Mouse (Mus musculus): Measurements from ENCODE around the gene Actrt3.

DNA sequence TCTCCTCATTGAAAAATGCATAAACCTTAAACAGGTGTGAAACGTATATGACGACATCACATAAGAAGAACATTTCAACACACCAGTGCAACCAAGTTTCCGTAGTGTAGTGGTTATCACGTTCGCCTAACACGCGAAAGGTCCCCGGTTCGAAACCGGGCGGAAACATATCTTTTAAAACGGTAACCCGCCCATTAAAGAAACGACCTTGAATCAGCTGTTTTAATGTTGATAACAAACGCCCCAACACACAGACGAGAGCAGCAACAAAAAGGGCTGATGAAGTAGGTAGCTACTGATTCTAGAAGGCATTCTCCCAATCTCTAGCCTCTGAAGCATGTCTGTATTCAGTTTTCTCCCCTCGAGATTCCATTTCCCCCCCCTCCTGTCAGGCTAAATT is 1.4 kb upstream of the Actrt3 start:
- TF ChIP-seq POLR2A (IDR thresholded peaks at IDR 0.05; ENCODE audit: borderline replicate concordance, control insufficient read depth, low read depth, low read length) (no peak), CTCF (IDR thresholded peaks at IDR 0.05; ENCODE audit: control insufficient read depth, insufficient read depth, low read length) (no peak)
